Mouse (Mus musculus): Measurements from ENCODE around the gene Fam71a. TPM values are rescaled to one million over a fixed set of nuclear protein-coding genes. Genes with fewer than 3 reads are reported as not detected.

The Fam71a gene
- polyA plus RNA-seq, 2 experiments, result not detected

GRCm38 (mm10) chr1:191115514-191116238 lies 48.9 kb downstream of the Fam71a start:
- no peak for DNase-seq (ENCODE audit: low read depth in 3 of 3, low spot score in 3 of 3)
- Histone ChIP-seq H3K9me3 (ENCODE audit: control insufficient read depth, low read length) (no peaks in the 10 kb centered on the region), H3K36me3 (replicated peaks; ENCODE audit: control insufficient read depth, insufficient read depth, low read depth) (no peaks in the 10 kb centered on the region), H3K9ac (replicated peaks) (no peak overlapping the region), H3K4me2 (ENCODE audit: low read depth) (no peak overlapping the region), H3K4me1 (replicated peaks; ENCODE audit: control insufficient read depth in 2 of 2, insufficient read depth in 2 of 2, low read length in 1 of 2) (peaks cover 0 to 13% of the 10 kb centered on the region in 2 experiments; a peak in 2 of 4 replicates), H3K27me3 (ENCODE audit: control insufficient read depth, insufficient read depth, low read length) (no peaks in the 10 kb centered on the region), H3K27ac (no peak overlapping the region), H3K4me3 (ENCODE audit: insufficient read depth in 1 of 2, low read depth in 2 of 2, low read length in 2 of 2) (no peak overlapping the region)
- ATAC-seq (ENCODE audit: insufficient read depth), result no peak
- 54% methylated on average over 11 of the region's 11 CpGs for WGBS (ENCODE audit: insufficient replicate concordance)
- TF ChIP-seq EP300 (IDR thresholded peaks at IDR 0.05; ENCODE audit: low read depth), result no peak
- TF ChIP-seq CTCF (IDR thresholded peaks at IDR 0.05; ENCODE audit: low read depth), result no peak

- Histone ChIP-seq H3K4me1 (replicated peaks; ENCODE audit: control insufficient read depth in 2 of 2, insufficient read depth in 2 of 2, low read length in 1 of 2) (peaks cover 0 to 13% of the 10 kb centered on the region in 2 experiments; a peak in 2 of 4 replicates), H3K27ac (no peak overlapping the region), H3K4me3 (ENCODE audit: insufficient read depth in 1 of 2, low read depth in 2 of 2, low read length in 2 of 2) (no peak overlapping the region), H3K4me2 (ENCODE audit: low read depth) (no peak overlapping the region), H3K9ac (replicated peaks) (no peak overlapping the region), H3K9me3 (ENCODE audit: control insufficient read depth, low read length) (no peaks in the 10 kb centered on the region), H3K36me3 (replicated peaks; ENCODE audit: control insufficient read depth, insufficient read depth, low read depth) (no peaks in the 10 kb centered on the region), H3K27me3 (ENCODE audit: control insufficient read depth, insufficient read depth, low read length) (no peaks in the 10 kb centered on the region)
- WGBS (ENCODE audit: insufficient replicate concordance), result 41% methylated on average over 7 of the region's 7 CpGs
- ATAC-seq (ENCODE audit: insufficient read depth), result no peak
- TF ChIP-seq CTCF (IDR thresholded peaks at IDR 0.05; ENCODE audit: low read depth) (no peak), EP300 (IDR thresholded peaks at IDR 0.05; ENCODE audit: low read depth) (no peak)
- no peak for DNase-seq (ENCODE audit: low read depth in 3 of 3, low spot score in 3 of 3)
These were observed 49.7 kb downstream of the Fam71a start for GRCm38 (mm10) chr1:191114868-191115267.

Other genes with a start within 250 kb of the Fam71a start
- gene Angel2, start 239.7 kb downstream of the Fam71a start, polyA plus RNA-seq (2012; rRNA removed), result 8.2 and 11.8 TPM in 2 replicates
- gene Angel2, start 239.7 kb downstream of the Fam71a start, polyA plus RNA-seq (2014; fragmentation: Nextera tagmentation; extraction: Ambion mirVana), result 15.1 and 15.3 TPM in 2 replicates
- gene Vash2, start 185.5 kb downstream of the Fam71a start, polyA plus RNA-seq (2012; rRNA removed), result 0.40 and 0.52 TPM in 2 replicates
- gene Vash2, start 185.5 kb downstream of the Fam71a start, polyA plus RNA-seq (2014; fragmentation: Nextera tagmentation; extraction: Ambion mirVana), result 0.39 and 0.81 TPM in 2 replicates
- gene Flvcr1, start 138.7 kb downstream of the Fam71a start, polyA plus RNA-seq (2012; rRNA removed), result 4.5 and 6.4 TPM in 2 replicates
- 4.5 and 4.9 TPM in 2 replicates for gene Flvcr1, start 138.7 kb downstream of the Fam71a start, polyA plus RNA-seq (2014; fragmentation: Nextera tagmentation; extraction: Ambion mirVana)
- not detected in 2 replicates for gene Spata45, start 128.2 kb downstream of the Fam71a start, polyA plus RNA-seq (2012; rRNA removed)
- not detected in 2 replicates for gene Spata45, start 128.2 kb downstream of the Fam71a start, polyA plus RNA-seq (2014; fragmentation: Nextera tagmentation; extraction: Ambion mirVana)
- gene Tatdn3, start 101.9 kb downstream of the Fam71a start, polyA plus RNA-seq (2012; rRNA removed), result 4.6 and 6.5 TPM in 2 replicates
- 8.5 and 8.7 TPM in 2 replicates for gene Tatdn3, start 101.9 kb downstream of the Fam71a start, polyA plus RNA-seq (2014; fragmentation: Nextera tagmentation; extraction: Ambion mirVana)
- gene Nsl1, start 101.8 kb downstream of the Fam71a start, polyA plus RNA-seq (2012; rRNA removed), result 5.3 and 11.2 TPM in 2 replicates
- gene Nsl1, start 101.8 kb downstream of the Fam71a start, polyA plus RNA-seq (2014; fragmentation: Nextera tagmentation; extraction: Ambion mirVana), result 8.8 and 11.6 TPM in 2 replicates
- 1.6 and 1.8 TPM in 2 replicates for gene Batf3, start 67.0 kb downstream of the Fam71a start, polyA plus RNA-seq (2012; rRNA removed)
- gene Batf3, start 67.0 kb downstream of the Fam71a start, polyA plus RNA-seq (2014; fragmentation: Nextera tagmentation; extraction: Ambion mirVana), result 1.5 and 2.4 TPM in 2 replicates
- gene Atf3, start 53.2 kb upstream of the Fam71a start, polyA plus RNA-seq (2012; rRNA removed), result 0.53 and 0.76 TPM in 2 replicates
- gene Atf3, start 53.2 kb upstream of the Fam71a start, polyA plus RNA-seq (2014; fragmentation: Nextera tagmentation; extraction: Ambion mirVana), result 0.94 and 1.3 TPM in 2 replicates
- gene Nenf, start 153.4 kb upstream of the Fam71a start, polyA plus RNA-seq (2012; rRNA removed), result 26.5 and 29.4 TPM in 2 replicates
- gene Nenf, start 153.4 kb upstream of the Fam71a start, polyA plus RNA-seq (2014; fragmentation: Nextera tagmentation; extraction: Ambion mirVana), result 34.9 and 35.3 TPM in 2 replicates
- gene Tmem206, start 161.1 kb upstream of the Fam71a start, polyA plus RNA-seq (2012; rRNA removed), result 3.7 and 4.1 TPM in 2 replicates
- 6.3 and 7.6 TPM in 2 replicates for gene Tmem206, start 161.1 kb upstream of the Fam71a start, polyA plus RNA-seq (2014; fragmentation: Nextera tagmentation; extraction: Ambion mirVana)
- gene Ppp2r5a, start 238.5 kb upstream of the Fam71a start, polyA plus RNA-seq (2012; rRNA removed), result 16.4 and 23.8 TPM in 2 replicates
- gene Ppp2r5a, start 238.5 kb upstream of the Fam71a start, polyA plus RNA-seq (2014; fragmentation: Nextera tagmentation; extraction: Ambion mirVana), result 21.0 and 23.8 TPM in 2 replicates